Mouse (Mus musculus): ENCODE measurements around the gene Fam20a. TPM values are rescaled to one million over a fixed set of nuclear protein-coding genes. Genes with fewer than 3 reads are reported as not detected.

Fam20a gene
- 4.4 and 7.8 TPM in 2 replicates for polyA plus RNA-seq (2014; fragmentation: Nextera tagmentation; extraction: Ambion mirVana)

GRCm38 (mm10) chr11:109721781-109722446 is at the start of gene Fam20a:
Gene Fam20a, minus strand, starts transcription at chr11:109722279.
- H3K9ac ChIP-seq (replicated peaks; ENCODE audit: low read depth, low read length), result peak within 1 kb of the TSS; percentile 55
- 0 out of 2 replicates have a peak, but pooled peaks cover 4% of the 10 kb centered on the region for H3K27me3 ChIP-seq (ENCODE audit: control insufficient read depth, insufficient read depth, low read length)
- H3K36me3 ChIP-seq (ENCODE audit: control insufficient read depth, insufficient read depth, low read length), result no peaks in the 10 kb centered on the region
- WGBS, result under 1% methylated on average over 30 of the region's 31 CpGs
- H3K4me1 ChIP-seq (ENCODE audit: control insufficient read depth, insufficient read depth, low read length), result peaks cover 11% of the 10 kb centered on the region
- H3K4me2 ChIP-seq (ENCODE audit: low read depth, low read length), result peak within 1 kb of the TSS; percentile 97
- peak within 1 kb of the TSS; percentile 42 for H3K4me3 ChIP-seq (ENCODE audit: low read depth, low read length)
- no peak within 1 kb of the TSS for H3K27ac ChIP-seq (ENCODE audit: low read depth, low read length)
- no peaks in the 10 kb centered on the region for H3K9me3 ChIP-seq (ENCODE audit: control insufficient read depth, low read length)
- peak; percentile 85; the same call in 1 of the 2 replicates for ATAC-seq (ENCODE audit: low read depth)

GRCm38 (mm10) chr11:109771381-109771780 is 49.3 kb upstream of the Fam20a start:
- no peak for ATAC-seq (ENCODE audit: low read depth)
- WGBS, result 91% methylated on average over 1 of the region's 1 CpGs
- H3K27ac ChIP-seq (ENCODE audit: low read depth, low read length), result no peak overlapping the region
- H3K9me3 ChIP-seq (ENCODE audit: control insufficient read depth, low read length), result no peaks in the 10 kb centered on the region
- H3K4me3 ChIP-seq (ENCODE audit: low read depth, low read length), result no peak overlapping the region
- no peaks in the 10 kb centered on the region for H3K4me1 ChIP-seq (ENCODE audit: control insufficient read depth, insufficient read depth, low read length)
- no peak overlapping the region for H3K9ac ChIP-seq (replicated peaks; ENCODE audit: low read depth, low read length)
- H3K4me2 ChIP-seq (ENCODE audit: low read depth, low read length), result no peak overlapping the region
- no peaks in the 10 kb centered on the region for H3K36me3 ChIP-seq (ENCODE audit: control insufficient read depth, insufficient read depth, low read length)
- H3K27me3 ChIP-seq (ENCODE audit: control insufficient read depth, insufficient read depth, low read length), result no peaks in the 10 kb centered on the region

- Histone ChIP-seq H3K9me3 (ENCODE audit: control insufficient read depth, low read length) (no peaks in the 10 kb centered on the region), H3K4me2 (ENCODE audit: low read depth, low read length) (no peak overlapping the region), H3K27ac (ENCODE audit: low read depth, low read length) (no peak overlapping the region), H3K4me3 (ENCODE audit: low read depth, low read length) (no peak overlapping the region), H3K4me1 (ENCODE audit: control insufficient read depth, insufficient read depth, low read length) (no peaks in the 10 kb centered on the region), H3K36me3 (ENCODE audit: control insufficient read depth, insufficient read depth, low read length) (no peaks in the 10 kb centered on the region), H3K27me3 (ENCODE audit: control insufficient read depth, insufficient read depth, low read length) (no peaks in the 10 kb centered on the region), H3K9ac (replicated peaks; ENCODE audit: low read depth, low read length) (no peak overlapping the region)
- no peak for ATAC-seq (ENCODE audit: low read depth)
- 69% methylated on average over 14 of the region's 14 CpGs for WGBS
Observed at GRCm38 (mm10) chr11:109770185-109770584, 48.1 kb upstream of the Fam20a start.

DNA sequence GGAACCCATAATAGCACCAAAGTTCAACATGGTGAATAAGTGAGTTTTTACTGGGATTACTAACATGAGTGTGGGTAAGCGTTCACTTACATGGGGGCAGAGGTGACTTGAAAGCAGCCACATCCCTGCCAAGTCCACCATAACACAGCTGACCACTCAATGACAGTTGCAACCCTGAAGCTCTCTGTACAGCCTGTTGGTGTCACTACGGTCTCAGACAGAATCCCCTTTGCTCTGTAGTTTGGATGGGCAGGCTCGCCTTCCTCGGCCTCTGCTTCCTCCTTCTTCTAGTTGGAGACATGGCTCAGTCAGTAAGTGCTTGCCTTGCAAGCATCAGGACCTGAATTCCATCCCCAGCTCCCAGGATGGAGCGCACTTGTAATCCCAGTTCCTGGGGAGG is 47.0 kb upstream of the Fam20a start:
- no peak for ATAC-seq (ENCODE audit: low read depth)
- WGBS, result 90% methylated on average over 5 of the region's 5 CpGs
- Histone ChIP-seq H3K27ac (ENCODE audit: low read depth, low read length) (no peak overlapping the region), H3K36me3 (ENCODE audit: control insufficient read depth, insufficient read depth, low read length) (no peaks in the 10 kb centered on the region), H3K27me3 (ENCODE audit: control insufficient read depth, insufficient read depth, low read length) (no peaks in the 10 kb centered on the region), H3K4me2 (ENCODE audit: low read depth, low read length) (no peak overlapping the region), H3K4me1 (ENCODE audit: control insufficient read depth, insufficient read depth, low read length) (no peaks in the 10 kb centered on the region), H3K9me3 (ENCODE audit: control insufficient read depth, low read length) (no peaks in the 10 kb centered on the region), H3K9ac (replicated peaks; ENCODE audit: low read depth, low read length) (no peak overlapping the region), H3K4me3 (ENCODE audit: low read depth, low read length) (no peak overlapping the region)

GRCm38 (mm10) chr11:109760063-109760462 is 38.0 kb upstream of the Fam20a start:
- no peak overlapping the region for H3K27ac ChIP-seq (ENCODE audit: low read depth, low read length)
- H3K27me3 ChIP-seq (ENCODE audit: control insufficient read depth, insufficient read depth, low read length), result no peaks in the 10 kb centered on the region
- H3K36me3 ChIP-seq (ENCODE audit: control insufficient read depth, insufficient read depth, low read length), result no peaks in the 10 kb centered on the region
- H3K4me2 ChIP-seq (ENCODE audit: low read depth, low read length), result no peak overlapping the region
- no peak for ATAC-seq (ENCODE audit: low read depth)
- no peaks in the 10 kb centered on the region for H3K4me1 ChIP-seq (ENCODE audit: control insufficient read depth, insufficient read depth, low read length)
- no peak overlapping the region for H3K4me3 ChIP-seq (ENCODE audit: low read depth, low read length)
- 88% methylated on average over 7 of the region's 7 CpGs for WGBS
- H3K9me3 ChIP-seq (ENCODE audit: control insufficient read depth, low read length), result no peaks in the 10 kb centered on the region
- H3K9ac ChIP-seq (replicated peaks; ENCODE audit: low read depth, low read length), result no peak overlapping the region

DNA sequence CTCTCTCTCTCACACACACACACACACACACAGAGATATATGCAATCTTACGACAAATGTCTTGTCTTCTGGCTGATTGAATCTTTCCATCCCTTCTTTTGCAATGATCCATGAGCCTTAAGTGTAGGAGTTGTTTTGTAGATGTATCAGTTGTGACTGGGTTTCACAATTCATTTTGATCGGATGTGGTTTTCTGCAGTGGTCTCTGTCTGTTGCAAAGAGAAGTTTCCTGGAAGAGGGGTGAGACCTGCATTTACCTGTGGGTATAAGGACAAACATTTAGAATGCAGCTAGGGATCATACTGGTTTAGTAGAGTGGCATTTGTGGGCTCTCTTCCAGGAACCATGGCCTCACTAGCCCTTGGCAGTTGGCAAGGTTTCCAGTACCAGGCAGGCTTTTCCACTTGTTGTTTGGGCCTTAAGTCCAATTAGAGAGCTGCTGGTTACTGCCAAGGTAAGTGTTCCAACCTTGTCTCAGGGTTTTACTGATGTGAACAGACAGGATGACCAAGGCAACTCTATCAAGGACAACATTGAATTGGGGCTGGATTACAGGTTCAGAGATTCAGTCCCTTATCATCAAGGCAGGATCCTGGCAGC is 36.6 kb upstream of the Fam20a start:
- Histone ChIP-seq H3K27me3 (ENCODE audit: control insufficient read depth, insufficient read depth, low read length) (no peaks in the 10 kb centered on the region), H3K4me2 (ENCODE audit: low read depth, low read length) (no peak overlapping the region), H3K4me1 (ENCODE audit: control insufficient read depth, insufficient read depth, low read length) (no peaks in the 10 kb centered on the region), H3K4me3 (ENCODE audit: low read depth, low read length) (no peak overlapping the region), H3K9ac (replicated peaks; ENCODE audit: low read depth, low read length) (no peak overlapping the region), H3K9me3 (ENCODE audit: control insufficient read depth, low read length) (no peaks in the 10 kb centered on the region), H3K27ac (ENCODE audit: low read depth, low read length) (no peak overlapping the region), H3K36me3 (ENCODE audit: control insufficient read depth, insufficient read depth, low read length) (no peaks in the 10 kb centered on the region)
- 93% methylated on average over 2 of the region's 2 CpGs for WGBS
- ATAC-seq (ENCODE audit: low read depth), result no peak

GRCm38 (mm10) chr11:109754105-109754602 is 32.1 kb upstream of the Fam20a start:
- no peaks in the 10 kb centered on the region for H3K27me3 ChIP-seq (ENCODE audit: control insufficient read depth, insufficient read depth, low read length)
- no peak overlapping the region for H3K4me2 ChIP-seq (ENCODE audit: low read depth, low read length)
- H3K9ac ChIP-seq (replicated peaks; ENCODE audit: low read depth, low read length), result no peak overlapping the region
- no peaks in the 10 kb centered on the region for H3K9me3 ChIP-seq (ENCODE audit: control insufficient read depth, low read length)
- peak; percentile 44; the same call in 1 of the 2 replicates for ATAC-seq (ENCODE audit: low read depth)
- no peak overlapping the region for H3K4me3 ChIP-seq (ENCODE audit: low read depth, low read length)
- WGBS, result 67% methylated on average over 7 of the region's 7 CpGs
- peaks cover 5% of the 10 kb centered on the region; the same call in 1 of the 2 replicates for H3K4me1 ChIP-seq (ENCODE audit: control insufficient read depth, insufficient read depth, low read length)
- H3K36me3 ChIP-seq (ENCODE audit: control insufficient read depth, insufficient read depth, low read length), result no peaks in the 10 kb centered on the region
- no peak overlapping the region for H3K27ac ChIP-seq (ENCODE audit: low read depth, low read length)

GRCm38 (mm10) chr11:109751636-109752603 is 29.8 kb upstream of the Fam20a start:
- no peak for ATAC-seq (ENCODE audit: low read depth)

More at GRCm38 (mm10) chr11:109751636-109752603, 29.8 kb upstream of the Fam20a start:
- no peak overlapping the region for H3K27ac ChIP-seq (ENCODE audit: low read depth, low read length)
- no peak overlapping the region for H3K4me3 ChIP-seq (ENCODE audit: low read depth, low read length)
- H3K36me3 ChIP-seq (ENCODE audit: control insufficient read depth, insufficient read depth, low read length), result no peaks in the 10 kb centered on the region
- H3K4me2 ChIP-seq (ENCODE audit: low read depth, low read length), result no peak overlapping the region
- no peak overlapping the region for H3K9ac ChIP-seq (replicated peaks; ENCODE audit: low read depth, low read length)
- H3K27me3 ChIP-seq (ENCODE audit: control insufficient read depth, insufficient read depth, low read length), result no peaks in the 10 kb centered on the region
- no peaks in the 10 kb centered on the region for H3K9me3 ChIP-seq (ENCODE audit: control insufficient read depth, low read length)
- H3K4me1 ChIP-seq (ENCODE audit: control insufficient read depth, insufficient read depth, low read length), result peaks cover 5% of the 10 kb centered on the region; the same call in 1 of the 2 replicates
- 20% methylated on average over 12 of the region's 12 CpGs for WGBS

All from neural tube, embryonic 14.5 days (tissue).